Mouse (Mus musculus) spleen, adult 2 months (tissue): ENCODE data around the gene H2-Ab1.

Experiments
- CTCF ChIP-seq: fragments of 200-500 bp; IDR thresholded peaks from 2 replicates; pipeline ENCODE4 v1.5.1; 2011; ENCODE audit warnings: mild to moderate bottlenecking, inconsistent platforms; ENCODE audit not compliant: insufficient read depth, insufficient read length, insufficient replicate concordance; ENCODE audit errors: extremely low read depth
- POLR2A ChIP-seq: fragments of 200-500 bp; IDR thresholded peaks from 2 replicates; pipeline ENCODE4 v1.6.1; 2011; ENCODE audit warnings: low read depth, low read length, inconsistent platforms

DNA sequence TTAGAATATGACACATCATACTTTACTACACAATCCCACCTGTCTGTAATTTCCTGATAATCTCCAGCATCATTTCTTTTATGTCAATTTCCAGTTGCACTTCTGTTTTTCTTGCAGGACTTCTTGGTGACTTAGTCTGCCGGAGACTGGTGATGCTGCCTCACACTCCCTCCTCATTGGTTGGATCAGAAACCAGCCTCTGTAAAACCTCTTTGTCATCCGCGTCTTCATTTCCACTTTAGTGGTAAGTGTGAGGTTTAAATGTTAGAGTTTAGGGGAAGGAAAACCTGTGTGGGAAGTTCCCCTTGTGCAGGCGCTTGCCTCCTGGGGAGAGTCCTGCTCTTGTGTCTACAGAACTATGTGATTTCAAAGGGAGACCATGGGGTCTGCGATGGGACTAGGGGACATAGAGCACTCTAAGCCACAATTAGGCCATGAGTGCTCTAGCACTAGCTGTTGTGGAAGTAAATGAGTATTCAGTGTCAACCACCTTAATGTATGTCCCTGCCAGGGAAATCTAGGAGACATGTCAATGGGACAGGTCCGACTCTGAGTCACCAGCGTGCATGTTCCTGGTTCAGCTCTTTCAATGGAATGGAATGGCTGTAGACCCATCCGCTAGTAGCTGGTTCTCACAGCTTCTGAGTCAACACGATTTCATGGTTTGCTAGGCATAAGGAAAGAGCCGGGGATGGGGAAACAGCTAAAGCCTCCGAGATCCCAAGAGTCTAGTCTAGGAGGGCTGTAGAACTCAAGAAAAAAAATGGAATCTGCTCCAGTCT, at the start of gene H2-Ab1:
- TF ChIP-seq POLR2A (no peak), CTCF (no peak)
